Mouse (Mus musculus): ENCODE measurements around the gene Lnx2.

DNA sequence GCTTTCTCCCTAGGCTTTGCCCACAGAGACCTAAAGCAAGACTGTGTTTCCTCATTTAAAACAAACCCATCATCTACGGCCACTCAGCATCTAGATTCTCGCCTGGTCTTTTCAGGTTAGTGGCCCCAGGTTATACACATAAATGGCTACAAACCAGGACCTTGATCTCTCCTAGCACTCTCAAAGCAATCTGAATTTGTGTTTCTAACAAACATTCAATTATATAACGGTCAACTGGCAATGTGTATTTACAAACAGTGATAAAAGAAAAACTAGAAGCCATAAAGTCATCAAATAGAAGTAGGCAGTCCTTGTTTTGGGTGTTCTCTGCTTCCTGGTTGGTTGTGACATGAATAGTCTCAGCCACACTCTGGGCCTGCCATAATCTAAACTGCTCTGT is 22.9 kb downstream of the Lnx2 start:
- TF ChIP-seq CTCF (IDR thresholded peaks at IDR 0.05; ENCODE audit: low read depth) = no peak
- TF ChIP-seq EP300 (optimal IDR thresholded peaks at IDR 0.05) = no peak
